Mouse (Mus musculus) small intestine, adult 2 months (tissue): ENCODE data around the gene Gucy1b2.

Experiments
- CTCF ChIP-seq: fragments of 200-500 bp; IDR thresholded peaks from 2 replicates; pipeline ENCODE4 v1.5.1; 2012; ENCODE audit warnings: low read depth, mild to moderate bottlenecking, control low read depth, inconsistent platforms, low read length, moderate library complexity, mixed read lengths; ENCODE audit not compliant: insufficient replicate concordance, insufficient read length; ENCODE audit errors: extremely low read depth
- POLR2A ChIP-seq: fragments of 200-500 bp; IDR thresholded peaks from 2 replicates; pipeline ENCODE4 v1.6.1; 2012; ENCODE audit warnings: low read depth, mild to moderate bottlenecking, control low read depth, inconsistent platforms, low read length, moderate library complexity

GRCm38 (mm10) chr14:62443840-62444430 is 12.2 kb downstream of the Gucy1b2 start:
- TF ChIP-seq CTCF: no peak
- no peak for TF ChIP-seq POLR2A
